Mouse (Mus musculus) common myeloid progenitor, adult 5-6 weeks (primary cell): ENCODE measurements around the gene Rps6kb1. TPM values are rescaled to one million over a fixed set of nuclear protein-coding genes. Genes with fewer than 3 reads are reported as not detected.

Experiments
- ATAC-seq: replicated peaks from 2 replicates; pipeline ENCODE4 v1.8.0; 2016; ENCODE audit warnings: low read depth, mild to moderate bottlenecking, moderate TSS enrichment, inconsistent platforms; ENCODE audit not compliant: poor library complexity, severe bottlenecking
- total RNA-seq: library from RNA; stranded (forward); fragments of 200-1000, 187-1606 nt; gene quantifications from 2 replicates; pipeline ENCODE4 v1.2.3, GENCODE M21; 2017

Gene Rps6kb1
- 39.6 and 76.3 TPM in 2 replicates for total RNA-seq

GRCm38 (mm10) chr11:86544639-86545299 is at the start of gene Rps6kb1, which contains the start of gene Tubd1:
Gene Rps6kb1 (minus strand): TSS chr11:86544805.
Gene Tubd1 (plus strand): TSS chr11:86544991.
- peak; percentile 94 for ATAC-seq

GRCm38 (mm10) chr11:86593443-86593842 is 48.8 kb upstream of the Rps6kb1 start:
- 0 out of 2 replicates have a peak, but pooled peaks have one; percentile 0 for ATAC-seq

- peak; percentile 91 for ATAC-seq
Observed at GRCm38 (mm10) chr11:86592993-86593392, 48.4 kb upstream of the Rps6kb1 start.

GRCm38 (mm10) chr11:86591931-86592616 is 47.5 kb upstream of the Rps6kb1 start:
- ATAC-seq: no peak

GRCm38 (mm10) chr11:86591301-86591845 is 46.8 kb upstream of the Rps6kb1 start:
- no peak for ATAC-seq

- no peak for ATAC-seq
Observed at GRCm38 (mm10) chr11:86590579-86590978, 46.0 kb upstream of the Rps6kb1 start.

GRCm38 (mm10) chr11:86590066-86590465 is 45.5 kb upstream of the Rps6kb1 start:
- ATAC-seq: no peak

- ATAC-seq: no peak
Observed at GRCm38 (mm10) chr11:86588583-86589298, 44.1 kb upstream of the Rps6kb1 start.

GRCm38 (mm10) chr11:86587830-86588229 is 43.2 kb upstream of the Rps6kb1 start:
- no peak for ATAC-seq

GRCm38 (mm10) chr11:86586868-86587792 is 42.5 kb upstream of the Rps6kb1 start:
- peak; percentile 71 for ATAC-seq

- ATAC-seq: peak; percentile 12
Observed at GRCm38 (mm10) chr11:86586177-86586867, 41.7 kb upstream of the Rps6kb1 start.

GRCm38 (mm10) chr11:86585598-86585984 is 41.0 kb upstream of the Rps6kb1 start:
- ATAC-seq: no peak

GRCm38 (mm10) chr11:86584898-86585597 is 40.4 kb upstream of the Rps6kb1 start:
- no peak for ATAC-seq

GRCm38 (mm10) chr11:86583990-86584897 is 39.6 kb upstream of the Rps6kb1 start:
- ATAC-seq: no peak

GRCm38 (mm10) chr11:86583313-86583825 is 38.8 kb upstream of the Rps6kb1 start:
- no peak for ATAC-seq

GRCm38 (mm10) chr11:86582543-86583260 is 38.1 kb upstream of the Rps6kb1 start:
- no peak for ATAC-seq
